Comparison of ENCODE assay signal across 8 mouse cellular contexts in the genomic region with DNA sequence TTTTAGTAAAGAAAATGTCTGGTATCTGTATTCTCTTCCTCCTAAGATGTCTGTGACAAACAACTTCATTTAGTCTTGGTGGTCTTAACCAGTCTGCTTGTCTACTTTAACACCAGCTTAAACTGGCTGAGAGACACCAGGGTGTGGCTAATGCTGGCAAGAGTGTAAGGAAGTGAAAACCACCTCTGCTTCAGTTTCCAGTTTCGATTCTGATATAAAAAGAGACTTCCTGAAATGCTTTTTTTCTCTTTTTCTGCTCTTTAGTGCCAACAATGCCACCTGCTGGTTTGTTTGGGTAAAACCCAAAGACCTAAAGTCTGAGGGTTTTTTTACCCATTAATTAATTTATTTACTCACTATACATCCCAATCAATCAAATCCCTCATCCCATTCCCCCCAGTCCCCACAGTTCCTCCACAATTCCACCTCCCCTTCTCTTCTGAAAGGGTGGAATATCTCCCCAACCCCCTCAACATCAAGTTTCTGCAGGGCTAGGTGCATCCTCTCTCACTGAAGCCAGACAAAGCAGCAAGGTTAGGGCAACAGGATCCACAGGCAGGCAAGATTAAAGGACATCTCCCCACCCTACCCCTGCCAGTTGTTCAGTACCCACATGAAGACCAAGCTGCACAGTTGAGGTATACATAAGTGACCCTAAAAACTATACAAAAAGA. TPM values are rescaled to one million over a fixed set of nuclear protein-coding genes. Genes with fewer than 3 reads are reported as not detected.
DNase-seq lines count a peak whose midpoint lies in the region; ATAC-seq and TF ChIP-seq lines count a peak whose summit lies in the region.
"Not testable (repeated sequence)": the region's sequence is repeated elsewhere in the genome, so short reads cannot be mapped to it uniquely, and the experiment has no call there.
"Had no signal": no experiment of that assay in that cellular context is flagged by ENCODE, and none has a peak within 500 bp of the region (broad histone marks: within the 10 kb centered on the region; RNA-seq: fewer than 3 reads in every experiment).

No protein-coding gene starts in this region.

- 3% methylated on average over 1 of the region's 1 CpGs for WGBS in forebrain, postnatal 0 days
- 10% methylated on average over 1 of the region's 1 CpGs for WGBS in liver, embryonic 11.5 days
- WGBS in midbrain, embryonic 15.5 days = 25% methylated on average over 1 of the region's 1 CpGs

- peak overlapping the region; percentile 30; the same call in 1 of the 2 replicates for H3K4me3 ChIP-seq in brown adipose tissue, adult 24 weeks (ENCODE audit: insufficient read depth, low read depth, low read length)
- not testable (repeated sequence) for H3K4me3 ChIP-seq in forebrain, postnatal 0 days (ENCODE audit: low read depth, low read length); liver, embryonic 11.5 days (ENCODE audit: low read depth, low read length); midbrain, embryonic 15.5 days

- not testable (repeated sequence) for H3K4me2 ChIP-seq in forebrain, postnatal 0 days (ENCODE audit: low read depth); liver, embryonic 11.5 days; midbrain, embryonic 15.5 days

- peak; percentile 57 for TF ChIP-seq CTCF in forebrain, postnatal 0 days (IDR thresholded peaks at IDR 0.05; ENCODE audit: low read depth)

- not testable (repeated sequence) for H3K4me1 ChIP-seq in brown adipose tissue, adult 24 weeks (ENCODE audit: control insufficient read depth, insufficient read depth, insufficient read length, low read length); forebrain, postnatal 0 days (ENCODE audit: insufficient read depth); liver, embryonic 11.5 days (replicated peaks; ENCODE audit: control insufficient read depth, insufficient read depth, low read length); midbrain, embryonic 15.5 days

- H3K36me3 ChIP-seq in forebrain, postnatal 0 days (ENCODE audit: insufficient read depth); liver, embryonic 11.5 days (ENCODE audit: control insufficient read depth, insufficient read depth, low read length); midbrain, embryonic 15.5 days (replicated peaks): not testable (repeated sequence)

- DNase-seq in forebrain, postnatal 0 days = peak; percentile 72
- DNase-seq in kidney, postnatal 10 days = peak; percentile 66
- not testable (repeated sequence) for DNase-seq in liver, embryonic 11.5 days (ENCODE audit: low spot score)
- peak; percentile 77 to 86 for DNase-seq in spleen, postnatal 36 days (ENCODE audit: low spot score in 2 of 2)

- H3K9ac ChIP-seq in forebrain, postnatal 0 days; liver, embryonic 11.5 days (ENCODE audit: low read depth, low read length); midbrain, embryonic 15.5 days: not testable (repeated sequence)

- H3K9me3 ChIP-seq in forebrain, postnatal 0 days (ENCODE audit: low read length); liver, embryonic 11.5 days (ENCODE audit: control insufficient read depth, low read length); midbrain, embryonic 15.5 days: not testable (repeated sequence)

- peak; percentile 14; the same call in 1 of the 2 replicates for ATAC-seq in forebrain, postnatal 0 days
- peak; percentile 95 to 97 for ATAC-seq in hematopoietic stem cell, adult 5-6 weeks (replicated peaks in 1 of 2; ENCODE audit: insufficient read depth in 1 of 2, low FRiP score in 2 of 2, low TSS enrichment in 1 of 2, low read depth in 1 of 2, poor library complexity in 2 of 2, severe bottlenecking in 2 of 2)
- ATAC-seq in liver, embryonic 11.5 days (replicated peaks; ENCODE audit: low FRiP score) = peak; percentile 51
- peak; percentile 53; the same call in 1 of the 2 replicates for ATAC-seq in midbrain, embryonic 15.5 days (replicated peaks)

- H3K27me3 ChIP-seq in forebrain, postnatal 0 days (ENCODE audit: insufficient read depth, low read length); liver, embryonic 11.5 days (replicated peaks; ENCODE audit: control insufficient read depth, insufficient read depth, low read length); midbrain, embryonic 15.5 days (replicated peaks): not testable (repeated sequence)

- H3K27ac ChIP-seq in brown adipose tissue, adult 24 weeks (replicated peaks; ENCODE audit: low read depth, low read length); forebrain, postnatal 0 days (ENCODE audit: low read depth, low read length); liver, embryonic 11.5 days (ENCODE audit: low read depth, low read length); midbrain, embryonic 15.5 days: not testable (repeated sequence)

RNA-seq across cellular contexts. Expression of gene Samd9l, which starts 53.3 kb away (rescaled TPM):
- 6.4 and 6.6 TPM in 2 replicates for polyA plus RNA-seq in brown adipose tissue, adult 24 weeks (2012; ENCODE audit: insufficient read depth, insufficient read length, missing spikeins)
- 3.6 and 4.0 TPM in 2 replicates for total RNA-seq in forebrain, postnatal 0 days (2014; rRNA removed)
- polyA plus RNA-seq in forebrain, postnatal 0 days (2015; fragmentation: Nextera tagmentation; extraction: Ambion mirVana) = 1.3 TPM in 2 replicates
- total RNA-seq in hematopoietic stem cell, adult 5-6 weeks (2017) = 74.7 and 101 TPM in 2 replicates
- 2.0 TPM in 2 replicates for polyA plus RNA-seq in liver, embryonic 11.5 days (2014; fragmentation: Nextera tagmentation; extraction: Ambion mirVana)
- polyA plus RNA-seq in midbrain, embryonic 15.5 days (2015; fragmentation: Nextera tagmentation; extraction: Ambion mirVana) = 1.5 and 1.6 TPM in 2 replicates
- polyA plus RNA-seq: erythroblast, embryonic 14.5 days had no signal

Comparison
In these comparisons a context has a peak if more than half of its experiments do, and no peak if none do; other contexts are left out.
1. ATAC-seq: peak in every context shown above with its lines; median percentile 96 in hematopoietic stem cell, adult 5-6 weeks; 53 in midbrain, embryonic 15.5 days; 51 in liver, embryonic 11.5 days; 14 in forebrain, postnatal 0 days.